Mouse (Mus musculus): ENCODE data around the gene Dlg4.
A peak's percentile ranks its signal among the peaks of the same experiment; 100 is the strongest.
"Not testable (repeated sequence)": the region's sequence is repeated elsewhere in the genome, so short reads cannot be mapped to it uniquely, and the experiment has no call there.

Dlg4 gene

DNA sequence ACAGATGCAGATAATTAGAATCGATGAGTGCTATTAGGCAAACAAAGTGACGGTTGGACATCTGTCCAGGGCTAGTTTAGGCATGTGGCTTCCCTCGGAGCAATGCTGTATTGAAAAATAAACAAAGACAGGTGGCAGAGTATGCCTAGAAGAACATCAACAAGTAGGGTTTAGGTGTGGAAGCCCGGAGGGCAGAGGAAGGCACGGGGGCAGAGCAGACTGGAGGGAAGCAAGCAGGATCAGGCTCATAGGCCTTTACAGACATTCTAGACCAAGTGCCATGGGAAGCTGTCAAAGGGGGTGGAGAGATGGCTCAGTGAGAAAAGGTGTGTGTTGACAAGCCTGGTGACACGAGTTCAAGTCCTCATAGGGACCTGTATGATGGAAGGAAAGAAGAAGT is 32.6 kb downstream of the Dlg4 start:
- no peak for DNase-seq (ENCODE audit: low spot score in 2 of 2)

GRCm38 (mm10) chr11:70049816-70050215 is 33.1 kb downstream of the Dlg4 start:
- DNase-seq (ENCODE audit: low spot score in 2 of 2), result peak in 1 of 2 experiments; percentile 39

DNA sequence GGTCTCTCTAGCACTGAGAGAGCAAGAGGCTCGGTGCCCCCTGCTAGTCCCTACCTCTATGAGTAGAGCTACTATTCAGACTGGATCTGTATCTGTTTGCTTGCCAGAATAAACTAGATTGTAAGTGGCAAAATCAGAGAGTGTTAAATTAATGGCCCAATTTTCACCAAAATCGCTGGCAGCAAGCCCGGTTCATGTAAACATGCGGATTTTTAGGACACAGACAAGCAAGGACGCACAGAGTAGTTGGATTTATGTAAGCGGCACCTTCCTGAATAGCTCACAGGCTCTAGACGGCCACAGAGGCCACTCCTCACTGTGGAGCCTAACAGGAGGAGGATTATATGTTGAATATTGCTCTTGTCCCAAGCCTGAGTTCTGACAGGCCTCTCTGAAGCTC is 36.4 kb downstream of the Dlg4 start:
- no peak for DNase-seq (ENCODE audit: low spot score in 2 of 2)

- DNase-seq (ENCODE audit: low spot score in 2 of 2), result no peak
Observed at GRCm38 (mm10) chr11:70053898-70054570, 37.3 kb downstream of the Dlg4 start, which contains the start of gene Asgr1. Asgr1 (plus strand) TSS chr11:70054085.

- peak; percentile 48 to 82 for DNase-seq (ENCODE audit: low spot score in 2 of 2)
Observed at GRCm38 (mm10) chr11:70055618-70056214, 39.0 kb downstream of the Dlg4 start.

- DNase-seq (ENCODE audit: low spot score in 2 of 2), result no peak
Observed at GRCm38 (mm10) chr11:70057805-70058204, 41.1 kb downstream of the Dlg4 start.

DNA sequence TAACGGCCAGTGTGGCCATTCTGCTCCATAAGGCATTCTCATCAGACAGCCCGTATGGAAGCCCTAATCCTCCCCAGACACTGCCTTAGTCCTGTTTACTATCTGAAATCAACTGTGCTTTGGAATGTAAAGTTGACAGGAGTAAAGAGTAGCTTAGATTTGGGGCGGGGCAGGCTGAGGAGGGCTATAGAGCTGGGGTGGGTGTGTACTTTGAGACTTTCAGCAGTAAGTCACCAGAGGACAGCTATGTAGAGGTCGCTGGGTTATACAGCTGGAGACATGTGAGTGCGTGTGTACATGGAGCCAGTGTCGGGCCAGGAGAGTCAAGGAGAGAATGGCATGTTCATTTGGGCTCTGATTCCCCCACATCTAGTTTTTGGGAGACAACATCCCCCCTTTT is 43.2 kb downstream of the Dlg4 start:
- no peak for DNase-seq (ENCODE audit: low spot score in 2 of 2)

GRCm38 (mm10) chr11:70063053-70063452 is 46.3 kb downstream of the Dlg4 start:
- no peak for DNase-seq (ENCODE audit: low spot score in 2 of 2)

- no peak for DNase-seq (ENCODE audit: low spot score in 2 of 2)
Observed at GRCm38 (mm10) chr11:70066701-70067100, 50.0 kb downstream of the Dlg4 start.

GRCm38 (mm10) chr11:70068245-70068644 is 51.5 kb downstream of the Dlg4 start:
- no peak for DNase-seq (ENCODE audit: low spot score in 2 of 2)

- no peak for DNase-seq (ENCODE audit: low spot score in 2 of 2)
Observed at GRCm38 (mm10) chr11:70070057-70070456, 53.3 kb downstream of the Dlg4 start.

DNA sequence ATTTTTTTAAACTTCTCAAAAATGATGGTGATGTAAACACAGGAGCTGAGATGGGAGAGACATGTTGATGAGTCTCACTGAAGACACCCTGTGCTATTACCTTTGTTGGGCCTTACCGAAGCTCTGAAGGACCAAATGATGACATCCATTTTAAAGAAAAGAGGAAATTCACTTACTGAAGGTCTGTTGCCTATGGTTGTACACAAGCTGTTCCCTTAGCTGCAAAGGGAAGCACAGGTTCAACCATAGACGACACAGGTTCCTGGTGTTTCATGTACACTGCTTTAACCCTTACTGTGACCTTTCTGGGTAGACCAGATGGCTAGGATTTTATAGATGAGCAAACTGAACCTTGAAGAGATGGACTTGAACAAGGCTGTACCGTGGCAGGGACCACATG is 53.9 kb downstream of the Dlg4 start:
- not testable (repeated sequence) for DNase-seq (ENCODE audit: low spot score in 2 of 2)

- peak; percentile 20 to 75 for DNase-seq (ENCODE audit: low spot score in 2 of 2)
Observed at GRCm38 (mm10) chr11:70074379-70075071, 57.8 kb downstream of the Dlg4 start.

- no peak for DNase-seq (ENCODE audit: low spot score in 2 of 2)
Observed at GRCm38 (mm10) chr11:70075581-70075980, 58.8 kb downstream of the Dlg4 start.

DNA sequence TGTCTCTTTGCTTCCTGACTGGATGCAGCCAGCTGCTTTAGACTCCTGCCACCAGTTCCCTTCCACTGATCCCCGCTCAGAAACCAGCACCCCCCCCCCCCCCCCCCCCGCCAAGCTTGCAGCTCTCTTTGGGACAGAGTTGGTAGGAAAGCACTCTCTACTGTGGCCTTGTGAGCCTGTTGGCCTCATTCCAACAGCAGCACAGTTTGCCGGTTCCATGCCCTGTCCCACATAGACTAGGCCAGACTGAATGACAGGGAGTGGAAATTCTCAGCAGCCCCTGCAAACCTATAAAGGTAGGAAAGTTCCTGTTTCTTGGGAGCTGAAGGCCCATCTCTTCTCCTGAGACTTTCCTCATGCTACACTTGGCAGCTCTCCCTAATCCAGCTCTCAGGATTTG is 60.7 kb downstream of the Dlg4 start:
- no peak for DNase-seq (ENCODE audit: low spot score in 2 of 2)

DNA sequence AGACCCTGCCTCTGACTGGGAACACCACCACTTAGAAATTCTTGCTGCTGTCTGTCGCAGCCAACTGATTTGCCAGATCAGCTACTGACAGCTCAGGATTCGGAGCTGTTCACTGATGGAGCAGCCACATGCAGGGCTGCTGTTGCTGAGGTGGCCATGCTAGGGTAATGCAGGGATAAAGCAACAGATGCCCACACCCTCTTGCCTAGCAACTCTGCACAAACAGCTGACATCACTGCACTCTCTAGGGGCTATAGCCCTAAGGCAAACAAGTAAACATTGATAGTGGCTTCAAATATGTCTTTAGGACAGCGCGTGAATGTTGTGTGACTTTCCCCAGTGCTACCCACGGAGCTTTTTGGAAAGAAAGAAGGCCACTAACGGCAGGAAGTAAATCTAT is 62.4 kb downstream of the Dlg4 start:
- DNase-seq (ENCODE audit: low spot score in 2 of 2), result no peak

DNA sequence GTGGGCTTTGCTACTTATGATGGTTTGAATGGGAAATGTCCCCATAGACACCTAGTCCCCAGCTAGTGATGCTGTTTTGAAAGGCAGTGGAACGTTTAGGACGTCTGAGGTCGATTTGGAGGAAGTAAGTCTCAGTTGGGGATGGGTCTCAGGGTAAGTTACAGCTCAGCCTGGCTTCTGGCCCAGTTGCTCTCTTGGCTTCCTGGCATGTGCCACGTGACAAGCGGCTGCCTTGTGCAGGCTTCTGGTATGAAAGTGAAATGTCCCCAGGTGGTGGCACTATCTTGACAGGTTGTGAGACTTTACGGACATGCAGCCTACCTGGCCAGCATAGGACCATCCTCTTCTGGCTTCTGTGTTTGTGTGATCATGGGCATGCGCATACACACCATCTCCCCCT is 63.2 kb downstream of the Dlg4 start:
- DNase-seq (ENCODE audit: low spot score in 2 of 2), result peak; percentile 47 to 64

- peak in 1 of 2 experiments; percentile 22 for DNase-seq (ENCODE audit: low spot score in 2 of 2)
Observed at GRCm38 (mm10) chr11:70080803-70081590, 64.3 kb downstream of the Dlg4 start.

- no peak for DNase-seq (ENCODE audit: low spot score in 2 of 2)
Observed at GRCm38 (mm10) chr11:70084563-70084962, 67.8 kb downstream of the Dlg4 start.

DNA sequence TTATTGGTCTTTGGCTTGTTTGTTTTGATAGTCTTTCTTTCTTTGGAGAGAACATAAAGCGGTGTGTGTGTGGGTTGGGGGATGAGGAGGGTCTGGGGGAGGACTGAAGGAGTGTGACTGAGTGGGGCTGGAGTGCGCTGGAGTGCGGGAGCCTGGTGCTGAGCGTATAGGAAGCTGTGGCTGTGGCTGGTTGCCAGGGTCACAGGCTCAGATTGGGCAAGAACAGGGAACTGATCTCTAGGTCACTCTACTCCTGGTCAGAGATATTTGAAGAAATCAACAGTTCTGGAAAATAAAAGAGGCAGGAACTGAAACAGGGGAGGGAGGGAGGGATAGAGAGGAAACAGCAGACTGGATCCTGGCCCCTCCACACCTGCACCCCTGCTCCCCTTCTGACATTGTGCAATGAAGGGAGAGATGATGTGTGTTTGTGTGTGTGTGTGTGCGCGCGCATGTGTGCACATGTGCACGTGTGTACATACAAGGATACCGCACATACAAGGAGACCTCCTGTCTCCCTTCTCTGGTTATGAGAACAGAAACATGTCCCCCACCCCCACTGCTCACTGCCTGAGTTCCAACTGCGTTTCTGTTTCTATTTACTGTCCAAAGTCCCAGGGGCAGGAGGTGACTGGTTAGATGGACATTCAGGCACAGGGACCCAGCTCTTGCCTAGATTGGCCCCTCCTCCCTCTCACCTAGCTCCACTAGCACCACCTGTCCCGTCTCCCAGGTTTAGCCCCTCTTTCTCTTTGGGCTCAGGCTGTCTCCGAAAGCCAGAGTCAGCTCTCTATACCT is 75.4 kb downstream of the Dlg4 start, which contains the start of gene Asgr2:
Gene Asgr2, plus strand, starts transcription at position 659 of the 798 bp plus-strand sequence.
- no peak for DNase-seq (ENCODE audit: low spot score in 2 of 2)

Measured in thymus, postnatal 10 days (tissue).